Mouse (Mus musculus) lung, postnatal 4 days (tissue): ENCODE results near the gene Apoc1.
A peak's percentile ranks its signal among the peaks of the same experiment; 100 is the strongest.

Source experiments
- DNase-seq, 2 experiments: peaks; one replicate each; pipeline ENCODE4 v3.0.0; 2021

Gene Apoc1

GRCm38 (mm10) chr7:19691873-19692865 lies at the start of gene Apoc1:
Gene Apoc1, minus strand, starts transcription at chr7:19692660.
- peak; percentile 70 to 85 for DNase-seq

GRCm38 (mm10) chr7:19741329-19742031 lies 49.0 kb upstream of the Apoc1 start:
- DNase-seq = peak; percentile 45 to 76

- peak in 1 of 2 experiments; percentile 46 for DNase-seq
Observed at GRCm38 (mm10) chr7:19740269-19740668, 47.8 kb upstream of the Apoc1 start.

- no peak for DNase-seq
Observed at GRCm38 (mm10) chr7:19738771-19739170, 46.3 kb upstream of the Apoc1 start.

- DNase-seq = no peak
Observed at GRCm38 (mm10) chr7:19736389-19737057, 44.1 kb upstream of the Apoc1 start.

GRCm38 (mm10) chr7:19734178-19734666 lies 41.8 kb upstream of the Apoc1 start:
- DNase-seq = no peak

GRCm38 (mm10) chr7:19726541-19726940 lies 34.1 kb upstream of the Apoc1 start:
- DNase-seq = no peak

GRCm38 (mm10) chr7:19724167-19724566 lies 31.7 kb upstream of the Apoc1 start:
- peak; percentile 60 to 74 for DNase-seq

- peak; percentile 77 to 82 for DNase-seq
Observed at GRCm38 (mm10) chr7:19722754-19723195, 30.3 kb upstream of the Apoc1 start.

- DNase-seq = no peak
Observed at GRCm38 (mm10) chr7:19719200-19719599, 26.7 kb upstream of the Apoc1 start.

- no peak for DNase-seq
Observed at GRCm38 (mm10) chr7:19718297-19718952, 26.0 kb upstream of the Apoc1 start.

GRCm38 (mm10) chr7:19717346-19717745 lies 24.9 kb upstream of the Apoc1 start:
- no peak for DNase-seq

GRCm38 (mm10) chr7:19716822-19717221 lies 24.4 kb upstream of the Apoc1 start:
- DNase-seq = no peak

GRCm38 (mm10) chr7:19716055-19716682 lies 23.7 kb upstream of the Apoc1 start:
- no peak for DNase-seq

- DNase-seq = peak; percentile 99 to 100
Observed at GRCm38 (mm10) chr7:19715239-19716054, 23.0 kb upstream of the Apoc1 start, which contains the start of gene Tomm40. Gene Tomm40, minus strand, starts transcription at chr7:19715438.

GRCm38 (mm10) chr7:19714836-19715235 lies 22.4 kb upstream of the Apoc1 start:
- DNase-seq = no peak

GRCm38 (mm10) chr7:19713598-19713997 lies 21.1 kb upstream of the Apoc1 start:
- no peak for DNase-seq

GRCm38 (mm10) chr7:19713196-19713595 lies 20.7 kb upstream of the Apoc1 start:
- DNase-seq = peak in 1 of 2 experiments; percentile 38

GRCm38 (mm10) chr7:19712414-19712813 lies 20.0 kb upstream of the Apoc1 start:
- DNase-seq = no peak

- DNase-seq = no peak
Observed at GRCm38 (mm10) chr7:19710650-19711049, 18.2 kb upstream of the Apoc1 start.

GRCm38 (mm10) chr7:19705271-19705670 lies 12.8 kb upstream of the Apoc1 start:
- DNase-seq = no peak
